Mouse (Mus musculus): ENCODE data around the gene Zc3h12c.

DNA sequence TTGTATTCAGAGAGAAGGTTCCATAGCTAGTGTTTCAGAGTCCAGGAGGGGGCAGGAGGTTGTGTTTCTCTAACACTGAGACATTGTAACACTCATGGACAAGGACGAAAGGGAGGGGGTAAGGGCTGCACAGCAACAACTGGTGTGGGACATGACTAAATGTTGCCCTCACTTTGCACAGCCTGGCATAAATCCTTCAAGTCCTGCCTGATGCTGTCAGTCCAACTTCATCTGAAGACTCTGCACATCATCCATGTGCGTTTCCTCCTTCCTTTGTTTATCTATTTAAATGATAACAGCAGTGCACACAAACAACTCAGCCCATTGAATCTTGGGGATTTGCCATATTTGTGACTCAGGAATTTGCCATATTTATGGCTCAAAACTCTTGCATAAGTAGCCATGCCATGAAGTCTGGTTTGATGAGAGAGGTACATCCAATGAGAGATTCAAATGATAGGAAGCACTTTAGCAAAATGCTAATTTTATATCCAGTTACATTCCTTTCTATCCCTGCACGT is 40.2 kb upstream of the Zc3h12c start:
- no peak for TF ChIP-seq NELFE (IDR thresholded peaks at IDR 0.05; ENCODE audit: low read depth, low read length)
- TF ChIP-seq POLR2A (IDR thresholded peaks at IDR 0.05; ENCODE audit: control insufficient read depth in 1 of 2, insufficient read depth in 1 of 2, low read depth in 1 of 2, low read length in 2 of 2, poor library complexity in 1 of 2): no peak
- no peak for TF ChIP-seq CTCF (IDR thresholded peaks at IDR 0.05 in 2 of 3, conservative IDR thresholded peaks at IDR 0.05 in 1 of 3; ENCODE audit: control insufficient read depth in 1 of 3, insufficient read depth in 1 of 3, low read depth in 2 of 3, low read length in 3 of 3, poor library complexity in 1 of 3, severe bottlenecking in 1 of 3)
- no peak for TF ChIP-seq GATA1 (IDR thresholded peaks at IDR 0.05; ENCODE audit: low read depth, low read length)
- no peak for TF ChIP-seq USF1 (IDR thresholded peaks at IDR 0.05; ENCODE audit: low read depth, low read length)
- no peak for TF ChIP-seq ETS1 (IDR thresholded peaks at IDR 0.05; ENCODE audit: low read depth, low read length)

Measured in MEL (cell line).